Mouse (Mus musculus): ENCODE data around the gene Jpt1.

DNA sequence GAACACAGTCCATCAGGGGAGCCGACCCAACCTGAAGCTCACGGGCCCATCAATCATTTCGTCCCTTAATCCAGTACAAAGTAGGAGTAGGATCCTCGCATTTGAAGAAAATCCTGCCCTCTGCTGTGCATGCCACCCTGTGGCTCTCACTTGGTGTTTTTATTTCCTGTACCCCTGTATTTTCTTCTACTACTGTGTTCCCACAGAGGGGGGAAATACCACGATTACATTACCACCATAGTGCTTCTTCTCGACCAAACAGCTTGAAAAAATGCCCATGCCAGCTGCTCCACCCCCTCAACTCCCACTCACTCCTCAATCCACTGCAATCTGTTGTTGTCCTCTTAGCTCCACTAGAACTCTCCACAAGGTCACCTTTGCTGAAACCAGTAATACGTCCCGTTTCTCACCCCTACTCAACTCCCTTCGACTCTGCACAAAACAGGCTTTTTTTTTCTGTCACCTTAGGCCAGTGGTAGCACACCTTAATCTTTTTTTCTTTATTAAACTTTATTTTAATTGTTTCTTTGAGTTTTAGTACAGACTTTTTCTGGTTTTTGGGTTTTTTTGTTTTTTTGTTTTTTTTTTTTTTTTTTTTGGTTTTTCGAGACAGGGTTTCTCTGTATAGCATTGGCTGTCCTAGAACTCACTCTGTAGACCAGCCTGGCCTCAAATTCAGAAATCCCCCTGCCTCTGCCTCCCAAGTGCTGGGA is 22.8 kb upstream of the Jpt1 start:
- TF ChIP-seq CTCF (IDR thresholded peaks at IDR 0.05; ENCODE audit: control insufficient read depth, insufficient read depth, insufficient replicate concordance, low read depth, low read length) = no peak
- TF ChIP-seq POLR2A (IDR thresholded peaks at IDR 0.05; ENCODE audit: control insufficient read depth, low read depth, low read length) = no peak
